Mouse (Mus musculus): ENCODE measurements around the gene Pitpnm2.

- TF ChIP-seq CTCF (IDR thresholded peaks at IDR 0.05; ENCODE audit: control insufficient read depth, insufficient read depth, low read length) (no peak), POLR2A (IDR thresholded peaks at IDR 0.05; ENCODE audit: borderline replicate concordance, control insufficient read depth, low read depth, low read length) (no peak)
Observed at GRCm38 (mm10) chr5:124208030-124208429, 41.5 kb downstream of the Pitpnm2 start.

Measured in bone marrow, adult 2 months (tissue).